Mouse (Mus musculus): ENCODE results near the gene Tnpo3.

Gene Tnpo3

GRCm38 (mm10) chr6:29526281-29527251 is 83.1 kb downstream of the Tnpo3 start, which contains the start of gene Irf5:
Irf5 (plus strand) TSS chr6:29526625.
- whole genome bisulfite sequencing = under 1% methylated on average over 95 of the region's 96 CpGs

GRCm38 (mm10) chr6:29525256-29525655 is 84.4 kb downstream of the Tnpo3 start:
- WGBS = 76% methylated on average over 6 of the region's 6 CpGs

- 85% methylated on average over 6 of the region's 6 CpGs for WGBS
Measured at GRCm38 (mm10) chr6:29524034-29524489, 85.6 kb downstream of the Tnpo3 start.

GRCm38 (mm10) chr6:29523301-29524033 is 86.2 kb downstream of the Tnpo3 start:
- WGBS = 84% methylated on average over 12 of the region's 12 CpGs

GRCm38 (mm10) chr6:29522626-29523300 is 86.9 kb downstream of the Tnpo3 start:
- WGBS = 82% methylated on average over 6 of the region's 6 CpGs

DNA sequence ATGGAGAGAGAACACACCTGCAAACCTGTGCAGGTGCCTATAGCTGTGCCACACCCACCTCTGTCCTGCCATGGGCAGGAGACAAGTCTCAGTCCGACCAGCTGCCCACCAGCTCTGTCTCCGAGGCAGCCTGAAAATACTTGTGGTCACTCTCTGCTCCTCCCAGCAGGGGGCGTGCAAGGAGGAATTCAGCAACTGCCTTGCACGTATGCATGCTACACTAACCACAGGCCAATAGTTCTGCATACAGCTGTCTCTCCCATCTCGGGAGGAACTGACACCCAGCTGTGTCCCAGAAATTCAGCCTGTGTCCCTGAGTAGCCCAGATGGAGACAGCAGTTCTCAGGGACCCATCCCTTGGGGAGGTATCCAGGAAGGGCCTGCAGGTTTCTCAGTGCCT is 92.5 kb downstream of the Tnpo3 start:
- WGBS = 4% methylated on average over 5 of the region's 5 CpGs

DNA sequence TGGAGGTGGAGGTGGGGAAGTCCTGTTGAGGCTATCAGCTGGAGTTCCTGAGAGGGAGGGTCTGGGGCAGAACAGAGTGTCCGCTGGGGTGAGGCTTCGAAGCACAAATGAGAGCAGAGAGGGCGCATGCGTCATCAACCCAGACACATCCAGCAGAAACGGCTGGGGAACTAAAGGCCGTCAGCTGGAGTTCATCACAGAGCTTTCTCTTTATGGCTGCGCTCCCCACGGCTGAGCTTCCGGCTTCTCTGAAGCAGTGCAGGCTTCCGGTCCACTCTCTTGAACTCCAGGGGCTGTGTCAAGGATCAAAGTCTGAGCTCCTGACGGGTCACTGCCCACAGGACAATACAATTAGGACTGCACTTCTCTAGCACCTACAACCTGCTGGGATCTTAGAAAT is 96.4 kb downstream of the Tnpo3 start:
- 7% methylated on average over 11 of the region's 11 CpGs for WGBS

DNA sequence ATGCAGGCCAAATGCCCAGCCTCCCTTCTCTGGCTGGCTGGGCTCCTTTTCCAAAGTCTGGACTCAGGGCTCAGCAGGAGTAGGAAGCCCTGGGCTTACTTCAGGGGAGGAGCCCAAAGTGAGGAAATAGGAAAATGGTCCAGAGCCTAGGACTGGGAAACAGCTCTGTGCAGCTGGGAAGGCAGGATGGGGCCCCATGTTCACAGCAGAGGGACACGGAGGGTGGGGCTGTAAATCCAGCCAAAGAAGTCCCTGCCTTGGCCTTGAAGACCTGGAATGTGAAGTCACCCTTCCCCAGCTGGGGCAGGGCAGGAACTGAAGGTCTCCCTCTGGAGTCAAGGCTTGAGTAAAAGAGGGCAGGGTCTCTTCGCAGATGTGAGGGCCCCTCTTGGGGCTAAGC is 100.6 kb downstream of the Tnpo3 start:
- WGBS = 61% methylated on average over 2 of the region's 2 CpGs

DNA sequence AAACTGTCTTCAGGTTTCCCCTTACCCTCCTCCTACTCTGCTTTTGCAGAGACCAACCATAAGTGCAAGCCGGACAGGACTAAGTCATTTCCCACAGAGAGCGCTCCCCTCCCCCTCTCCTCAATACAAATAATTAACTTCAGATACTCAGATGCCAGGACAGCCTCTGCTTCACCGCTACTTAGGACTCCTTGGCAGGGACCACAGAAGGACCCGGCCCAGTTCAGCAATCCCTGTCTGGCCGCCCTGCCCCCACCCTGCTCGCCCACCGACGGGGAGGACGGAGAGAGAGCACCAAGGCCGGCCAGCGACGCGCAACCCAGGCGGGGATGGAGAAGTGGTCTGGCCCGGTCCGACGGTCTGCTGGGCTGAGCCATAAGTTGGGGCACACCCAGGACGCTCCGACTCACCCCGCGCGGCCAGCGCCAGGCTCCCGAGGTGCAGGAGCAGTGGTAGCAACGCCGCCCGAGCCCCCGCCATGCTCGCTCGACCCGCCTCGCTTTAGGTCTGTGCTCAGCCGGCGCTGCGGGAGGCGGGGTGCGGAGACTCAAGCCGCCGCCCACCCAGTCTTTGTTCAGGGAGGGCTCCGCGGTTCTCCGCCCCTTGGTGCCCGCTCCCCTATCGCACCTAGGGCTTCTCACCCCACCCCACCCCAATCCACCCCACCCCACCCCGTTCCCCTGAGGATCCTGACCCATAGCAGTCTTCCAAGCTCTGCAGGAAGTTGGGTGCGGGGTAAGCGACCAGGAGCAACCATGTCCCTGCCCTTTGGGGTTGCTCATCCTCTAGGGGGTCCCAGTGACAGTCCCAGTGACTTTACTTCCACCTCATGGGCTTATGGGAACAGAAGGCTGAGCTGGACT is 102.0 kb downstream of the Tnpo3 start, which contains the start of gene Kcp:
Gene Kcp, minus strand, starts transcription at position 506 of the 863 bp plus-strand sequence.
- WGBS = 3% methylated on average over 47 of the region's 47 CpGs

GRCm38 (mm10) chr6:29506834-29507233 is 102.9 kb downstream of the Tnpo3 start:
- WGBS = 28% methylated on average over 8 of the region's 8 CpGs

GRCm38 (mm10) chr6:29505493-29505892 is 104.2 kb downstream of the Tnpo3 start:
- 90% methylated on average over 5 of the region's 5 CpGs for WGBS

DNA sequence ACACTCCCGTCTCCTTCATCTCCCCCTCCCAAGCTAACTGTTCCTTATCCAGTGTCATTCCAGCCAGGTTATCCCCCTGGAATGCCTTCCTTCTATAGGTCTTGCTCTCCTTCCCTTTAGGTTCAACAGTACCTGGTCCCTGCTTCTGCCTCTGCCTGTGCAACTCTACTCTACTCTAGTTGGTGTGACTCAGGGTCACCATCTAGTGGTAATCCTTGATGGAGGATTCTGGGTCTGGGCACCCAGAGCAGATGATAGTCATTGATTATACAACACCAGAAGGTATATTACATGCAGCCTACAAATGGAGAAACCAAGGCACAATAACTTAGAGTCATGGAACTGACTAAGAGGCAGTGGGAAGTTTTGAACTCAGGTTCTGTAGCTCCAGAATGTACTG is 108.1 kb downstream of the Tnpo3 start:
- WGBS = 100% methylated on average over 1 of the region's 1 CpGs

DNA sequence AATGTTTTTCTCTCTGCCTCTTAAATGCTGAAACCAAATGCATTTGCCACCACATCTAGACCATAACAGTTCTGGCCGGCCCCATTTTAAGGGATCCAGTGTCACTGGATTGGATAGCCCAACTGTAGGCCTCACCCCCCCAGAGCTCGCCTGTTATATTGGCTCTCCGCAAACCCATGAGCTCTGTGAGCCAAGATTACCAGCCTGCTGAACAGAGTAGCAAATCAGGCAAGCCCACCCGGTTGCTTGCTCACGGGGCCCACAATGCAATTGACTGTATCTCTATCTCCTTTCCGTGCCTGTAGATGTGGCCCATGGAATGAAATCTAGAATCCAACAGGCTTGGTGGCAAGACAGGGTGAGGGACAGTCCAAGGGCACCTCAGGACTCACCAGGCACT is 108.9 kb downstream of the Tnpo3 start:
- WGBS = 96% methylated on average over 6 of the region's 6 CpGs

DNA sequence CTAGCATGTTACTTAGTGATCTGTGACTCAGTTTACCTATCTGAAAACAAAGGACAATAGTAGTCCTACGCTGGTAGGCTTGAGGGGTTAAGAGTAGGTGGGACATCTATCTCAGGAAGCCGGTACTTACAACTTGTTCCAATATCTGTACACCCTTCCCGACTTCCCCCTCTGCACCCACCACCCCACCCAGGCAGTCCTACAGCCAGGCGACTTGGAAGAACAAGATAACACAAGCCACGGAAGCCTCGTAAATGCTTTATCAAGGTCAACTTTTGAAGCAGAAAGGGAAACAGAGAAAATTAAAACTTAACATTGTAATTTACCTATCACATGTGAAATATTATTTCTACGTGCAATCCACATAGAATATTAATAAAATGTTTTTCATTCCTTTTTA is 109.5 kb downstream of the Tnpo3 start:
- 95% methylated on average over 7 of the region's 7 CpGs for WGBS

- WGBS = 68% methylated on average over 2 of the region's 2 CpGs
Measured at GRCm38 (mm10) chr6:29497791-29498190, 111.9 kb downstream of the Tnpo3 start.

DNA sequence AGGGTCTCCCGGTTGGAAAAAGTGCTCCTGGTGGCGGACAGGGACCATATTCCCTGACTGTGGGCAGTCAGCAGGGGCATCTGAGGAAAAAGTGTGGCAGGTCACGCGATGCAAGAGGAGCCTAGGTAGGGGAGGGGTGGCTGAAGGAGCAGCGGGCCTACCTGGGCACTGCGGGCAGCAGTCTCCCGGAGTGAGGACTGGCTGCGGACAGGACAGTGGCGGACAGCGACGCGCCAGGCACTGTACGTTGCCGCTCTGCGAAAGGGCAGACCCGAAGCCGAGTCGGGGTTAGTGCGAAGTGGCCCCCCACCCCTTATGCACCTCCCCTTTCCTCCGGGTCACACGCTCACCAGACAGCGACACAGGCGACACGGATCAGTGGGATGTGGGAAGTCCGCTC is 113.4 kb downstream of the Tnpo3 start:
- 33% methylated on average over 25 of the region's 25 CpGs for WGBS

GRCm38 (mm10) chr6:29494101-29494500 is 115.6 kb downstream of the Tnpo3 start:
- WGBS = 75% methylated on average over 4 of the region's 4 CpGs

Measured in cerebral cortex, adult 2 months (tissue).